Mouse (Mus musculus): ENCODE data around the gene Kmt2d. TPM values are rescaled to one million over a fixed set of nuclear protein-coding genes. Genes with fewer than 3 reads are reported as not detected.
A peak's percentile ranks its signal among the peaks of the same experiment; 100 is the strongest.

Gene Kmt2d
- polyA plus RNA-seq, 1 experiment: 11.9 TPM

DNA sequence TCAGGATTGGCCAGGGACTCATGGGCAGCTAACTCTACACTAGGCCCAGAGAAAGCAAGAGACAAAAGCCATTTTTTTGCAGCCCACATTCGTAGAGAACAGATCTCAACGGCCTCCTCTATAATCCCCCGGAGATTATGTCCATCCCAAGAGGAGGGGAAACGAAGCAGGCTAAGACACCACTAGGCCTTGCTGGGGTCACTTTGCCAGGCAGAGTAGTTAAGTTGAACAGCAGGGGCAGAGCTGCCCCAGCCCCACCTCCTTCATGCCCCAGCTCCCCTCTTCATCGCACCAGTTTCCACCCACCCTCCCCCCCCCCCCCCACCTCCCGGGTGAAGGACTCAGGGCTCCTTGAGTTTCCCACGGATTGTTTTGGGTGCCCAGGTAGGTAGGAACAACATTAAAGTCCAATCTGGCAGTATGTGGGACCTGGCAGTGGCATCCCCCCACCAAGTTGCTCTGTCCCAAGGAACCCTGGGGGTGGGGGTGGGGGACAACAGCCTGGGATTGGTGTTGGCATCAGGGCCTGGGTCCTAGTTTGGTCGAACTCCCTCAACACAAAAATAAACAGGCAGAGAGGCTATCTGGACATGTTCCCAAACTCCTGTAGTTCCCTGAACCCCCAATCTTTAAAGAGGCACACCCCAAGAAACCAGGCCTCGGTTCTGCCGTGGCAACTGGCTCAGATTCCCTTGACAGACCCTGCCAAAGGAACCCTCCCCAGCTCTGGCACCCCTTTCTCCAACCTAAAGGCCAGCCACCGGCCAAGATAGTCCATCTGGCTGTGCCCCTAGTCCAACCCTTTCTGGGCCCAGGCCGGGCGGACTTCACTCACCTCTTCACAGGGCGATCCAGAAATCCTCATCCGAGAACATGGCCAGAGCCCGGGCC lies 580 bp downstream of the Kmt2d start:
- Histone ChIP-seq H3K36me3 (replicated peaks; ENCODE audit: low read length) (peaks cover 30% of the 10 kb centered on the region), H3K27me3 (replicated peaks) (no peaks in the 10 kb centered on the region), H3K9me3 (no peaks in the 10 kb centered on the region), H3K4me3 (replicated peaks) (peak overlapping the region; percentile 97), H3K4me1 (peaks cover 58% of the 10 kb centered on the region)
- TF ChIP-seq FLI1 (IDR thresholded peaks at IDR 0.05; ENCODE audit: low read length): no peak

DNA sequence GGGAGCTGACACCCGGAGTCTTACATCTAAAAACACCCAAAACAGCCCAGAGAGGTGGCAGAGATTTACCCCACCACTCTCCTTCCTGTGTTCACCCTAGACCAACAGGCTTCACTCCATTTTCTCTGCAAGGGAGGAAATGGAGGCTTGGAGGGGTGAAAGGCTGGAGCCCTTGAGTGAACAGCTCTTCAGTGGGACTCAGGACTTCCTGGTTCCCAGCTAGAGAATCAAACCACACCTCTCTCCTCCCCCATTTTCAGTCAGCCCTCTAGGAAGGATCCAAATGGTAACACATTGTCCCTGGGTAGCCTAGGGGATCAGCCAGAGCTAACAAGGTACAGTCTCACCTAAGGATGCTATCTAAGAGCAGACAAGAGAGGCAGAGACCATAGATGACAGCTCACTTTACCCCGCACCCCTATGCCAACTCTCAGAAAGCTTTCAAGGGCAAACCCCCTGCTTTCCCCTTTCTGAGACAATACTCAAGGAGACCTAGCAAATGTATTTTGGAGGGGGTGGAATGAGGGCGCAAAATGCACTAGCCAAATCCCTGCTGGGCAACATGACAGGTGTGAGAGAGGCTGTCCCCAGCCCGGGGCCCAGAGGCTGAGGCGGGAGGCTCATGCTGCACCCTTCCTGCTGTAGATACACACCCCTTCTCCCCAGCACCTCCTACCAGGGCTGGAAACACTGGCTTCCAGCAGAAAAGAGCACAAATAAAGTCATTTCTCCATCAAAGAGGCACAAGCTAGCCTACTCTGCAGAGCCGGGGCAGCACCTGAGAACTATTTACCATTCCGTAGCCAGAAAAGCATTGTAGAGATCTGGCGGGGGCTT lies 1.4 kb downstream of the Kmt2d start:
- peaks cover 38% of the 10 kb centered on the region for H3K36me3 ChIP-seq (replicated peaks; ENCODE audit: low read length)
- no peaks in the 10 kb centered on the region for H3K9me3 ChIP-seq
- peak overlapping the region; percentile 97 for H3K4me3 ChIP-seq (replicated peaks)
- H3K4me1 ChIP-seq: peaks cover 58% of the 10 kb centered on the region
- TF ChIP-seq FLI1 (IDR thresholded peaks at IDR 0.05; ENCODE audit: low read length) (no peak), GATA1 (IDR thresholded peaks at IDR 0.05; ENCODE audit: borderline replicate concordance, low read length) (no peak)
- H3K27me3 ChIP-seq (replicated peaks): no peaks in the 10 kb centered on the region

DNA sequence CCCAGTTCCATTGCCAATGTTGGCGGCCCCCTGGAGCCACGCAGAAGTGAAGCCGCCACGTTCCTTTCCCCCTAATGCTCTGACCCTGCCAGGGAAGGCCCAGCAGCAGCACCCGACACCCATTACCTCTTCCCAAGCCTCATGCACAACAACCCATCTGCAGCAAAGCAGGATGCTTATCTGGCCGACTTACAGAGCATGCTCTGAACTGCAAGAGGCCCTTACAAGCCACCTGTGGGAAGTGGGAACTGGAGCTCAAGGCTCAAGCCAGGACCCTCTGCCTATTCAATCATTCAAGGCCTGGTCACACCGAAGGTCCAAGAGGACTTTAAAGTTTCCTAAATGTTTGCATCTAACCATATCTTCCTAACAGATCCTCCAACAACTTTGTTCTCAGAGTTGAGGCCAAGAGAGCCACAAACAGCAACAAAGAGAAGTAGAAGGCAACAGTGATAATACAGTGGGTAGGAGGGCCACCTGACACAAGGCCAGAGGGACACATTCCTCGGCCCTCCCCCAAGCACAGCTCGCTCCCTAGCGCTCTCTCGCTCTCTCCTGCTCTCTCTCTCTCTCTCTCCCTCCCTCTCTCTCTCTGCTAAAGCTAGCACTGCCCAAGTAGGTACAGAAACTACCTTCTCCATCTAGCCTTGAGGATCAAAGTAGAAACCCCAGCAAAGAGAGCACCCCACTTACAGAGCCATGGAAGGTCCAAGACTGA lies 2.5 kb downstream of the Kmt2d start:
- H3K4me1 ChIP-seq: peaks cover 58% of the 10 kb centered on the region
- peaks cover 49% of the 10 kb centered on the region for H3K36me3 ChIP-seq (replicated peaks; ENCODE audit: low read length)
- TF ChIP-seq FLI1 (IDR thresholded peaks at IDR 0.05; ENCODE audit: low read length) (no peak), GATA1 (IDR thresholded peaks at IDR 0.05; ENCODE audit: borderline replicate concordance, low read length) (no peak)
- H3K9me3 ChIP-seq: no peaks in the 10 kb centered on the region
- no peaks in the 10 kb centered on the region for H3K27me3 ChIP-seq (replicated peaks)
- H3K4me3 ChIP-seq (replicated peaks): peak overlapping the region; percentile 97

DNA sequence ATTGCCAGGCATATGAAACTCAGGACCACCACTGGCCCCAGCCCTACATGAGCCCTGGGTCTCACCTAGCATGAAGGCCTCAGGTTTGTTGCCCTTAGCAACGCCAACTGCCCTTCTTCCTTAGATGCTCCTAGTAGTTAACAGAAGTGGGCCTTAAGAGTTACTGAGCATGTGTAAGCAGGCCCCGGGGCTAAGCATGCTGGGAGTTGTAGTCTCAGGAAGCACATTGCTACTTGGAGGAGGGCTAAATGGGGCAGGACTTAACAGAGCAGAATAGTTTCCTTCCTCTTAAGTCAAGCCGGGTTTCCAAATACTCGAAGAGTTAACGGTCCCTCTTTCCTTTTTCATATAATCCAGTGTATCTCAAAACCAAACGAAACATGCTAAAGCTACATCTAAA lies 3.7 kb downstream of the Kmt2d start:
- H3K4me3 ChIP-seq (replicated peaks): peak overlapping the region; percentile 97
- peaks cover 50% of the 10 kb centered on the region for H3K4me1 ChIP-seq
- no peaks in the 10 kb centered on the region for H3K27me3 ChIP-seq (replicated peaks)
- TF ChIP-seq GATA1 (IDR thresholded peaks at IDR 0.05; ENCODE audit: borderline replicate concordance, low read length) (no peak), FLI1 (IDR thresholded peaks at IDR 0.05; ENCODE audit: low read length) (no peak)
- H3K9me3 ChIP-seq: no peaks in the 10 kb centered on the region
- peaks cover 61% of the 10 kb centered on the region for H3K36me3 ChIP-seq (replicated peaks; ENCODE audit: low read length)

DNA sequence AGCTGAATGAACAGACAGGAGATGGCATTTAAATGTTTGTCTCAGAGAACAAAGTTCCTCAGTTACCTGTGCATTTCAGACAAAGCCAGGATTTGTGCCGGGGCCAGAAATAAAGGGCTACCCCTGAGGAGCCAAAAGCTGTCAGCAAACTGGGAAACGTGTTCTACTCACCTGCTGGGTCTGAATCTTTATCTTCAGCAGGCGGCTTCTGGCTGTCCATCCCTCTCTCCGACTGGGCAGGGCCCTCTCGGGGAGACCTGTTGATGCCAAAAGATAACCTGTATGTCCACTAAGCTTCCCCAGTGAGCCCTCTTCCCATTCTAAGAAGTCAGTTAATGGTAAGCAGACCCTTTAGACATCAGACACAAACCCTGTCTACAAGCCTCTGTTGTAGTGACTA lies 4.5 kb downstream of the Kmt2d start:
- H3K27me3 ChIP-seq (replicated peaks): no peaks in the 10 kb centered on the region
- peaks cover 69% of the 10 kb centered on the region for H3K36me3 ChIP-seq (replicated peaks; ENCODE audit: low read length)
- no peaks in the 10 kb centered on the region for H3K9me3 ChIP-seq
- H3K4me3 ChIP-seq (replicated peaks): no peak overlapping the region
- H3K4me1 ChIP-seq: peaks cover 50% of the 10 kb centered on the region
- TF ChIP-seq GATA1 (IDR thresholded peaks at IDR 0.05; ENCODE audit: borderline replicate concordance, low read length) (no peak), FLI1 (IDR thresholded peaks at IDR 0.05; ENCODE audit: low read length) (no peak)

DNA sequence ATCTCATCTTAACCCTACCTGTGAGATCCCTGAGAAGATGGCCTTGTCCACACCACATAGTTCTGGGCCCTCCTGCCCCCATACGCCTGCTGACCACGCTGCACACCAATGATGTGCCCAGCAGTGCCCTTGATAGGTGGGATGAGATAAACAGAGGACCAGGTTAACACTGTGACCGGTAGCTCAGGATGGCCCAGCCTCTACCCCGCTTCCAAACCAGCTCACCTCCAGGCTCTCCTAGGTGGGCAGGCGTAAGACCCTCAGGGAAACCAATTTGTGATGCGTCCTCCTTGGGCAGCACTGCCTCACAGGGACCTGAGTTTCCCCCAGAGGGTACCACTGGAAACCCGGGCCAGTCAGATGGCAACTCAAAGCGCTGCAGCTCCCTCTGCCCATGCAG lies 5.2 kb downstream of the Kmt2d start:
- H3K9me3 ChIP-seq: no peaks in the 10 kb centered on the region
- peaks cover 50% of the 10 kb centered on the region for H3K4me1 ChIP-seq
- no peaks in the 10 kb centered on the region for H3K27me3 ChIP-seq (replicated peaks)
- TF ChIP-seq FLI1 (IDR thresholded peaks at IDR 0.05; ENCODE audit: low read length) (no peak), GATA1 (IDR thresholded peaks at IDR 0.05; ENCODE audit: borderline replicate concordance, low read length) (no peak)
- H3K36me3 ChIP-seq (replicated peaks; ENCODE audit: low read length): peaks cover 76% of the 10 kb centered on the region
- H3K4me3 ChIP-seq (replicated peaks): peak overlapping the region; percentile 19

DNA sequence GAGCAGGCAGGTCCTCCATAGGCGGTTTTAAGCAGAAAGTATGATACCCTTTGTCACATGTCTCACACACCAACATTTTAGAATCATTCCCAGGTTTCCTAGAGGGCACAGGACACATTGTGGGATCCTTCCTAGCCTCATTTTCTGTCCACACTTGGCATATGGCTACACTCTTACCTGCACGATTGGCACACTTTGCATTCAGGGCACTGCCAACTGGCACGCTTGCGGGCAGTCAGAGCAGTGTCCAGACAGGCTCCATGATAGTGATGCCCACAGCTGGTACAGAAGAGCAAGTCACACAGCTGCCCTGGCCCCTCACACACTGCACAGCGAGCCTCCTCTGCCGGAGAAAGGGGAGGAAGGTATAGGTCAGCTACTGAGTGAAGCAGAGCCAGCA lies 6.1 kb downstream of the Kmt2d start:
- no peaks in the 10 kb centered on the region for H3K27me3 ChIP-seq (replicated peaks)
- no peak overlapping the region for H3K4me3 ChIP-seq (replicated peaks)
- TF ChIP-seq FLI1 (IDR thresholded peaks at IDR 0.05; ENCODE audit: low read length) (no peak), GATA1 (IDR thresholded peaks at IDR 0.05; ENCODE audit: borderline replicate concordance, low read length) (no peak)
- H3K9me3 ChIP-seq: no peaks in the 10 kb centered on the region
- H3K36me3 ChIP-seq (replicated peaks; ENCODE audit: low read length): peaks cover 85% of the 10 kb centered on the region
- H3K4me1 ChIP-seq: peaks cover 51% of the 10 kb centered on the region

DNA sequence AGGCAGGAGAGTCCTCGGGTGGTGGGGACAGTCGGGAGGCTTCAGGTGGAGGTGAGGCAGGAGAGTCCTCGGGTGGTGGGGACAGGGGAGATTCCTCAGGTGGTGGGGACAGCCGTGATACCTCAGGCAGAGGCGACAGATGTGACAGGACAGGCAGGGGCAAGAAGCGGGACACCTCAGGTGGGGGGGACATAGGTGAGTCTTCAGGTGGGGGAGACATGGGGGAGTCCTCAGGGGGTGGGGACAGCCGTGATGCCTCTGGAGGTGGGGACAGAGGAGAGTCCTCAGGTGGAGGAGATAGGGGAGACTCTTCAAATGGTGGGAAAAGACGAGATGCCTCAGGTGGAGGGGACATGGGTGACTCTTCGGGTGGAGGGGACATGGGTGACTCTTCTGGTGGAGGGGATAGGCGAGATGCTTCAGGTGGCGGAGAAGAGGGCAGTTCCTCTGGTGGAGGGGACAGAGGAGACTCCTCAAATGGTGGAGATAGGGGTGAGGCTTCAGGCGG lies 7.5 kb downstream of the Kmt2d start:
- TF ChIP-seq GATA1 (IDR thresholded peaks at IDR 0.05; ENCODE audit: borderline replicate concordance, low read length) (no peak), FLI1 (IDR thresholded peaks at IDR 0.05; ENCODE audit: low read length) (no peak)
- Histone ChIP-seq H3K4me1 (peaks cover 37% of the 10 kb centered on the region), H3K36me3 (replicated peaks; ENCODE audit: low read length) (peaks cover 95% of the 10 kb centered on the region)

DNA sequence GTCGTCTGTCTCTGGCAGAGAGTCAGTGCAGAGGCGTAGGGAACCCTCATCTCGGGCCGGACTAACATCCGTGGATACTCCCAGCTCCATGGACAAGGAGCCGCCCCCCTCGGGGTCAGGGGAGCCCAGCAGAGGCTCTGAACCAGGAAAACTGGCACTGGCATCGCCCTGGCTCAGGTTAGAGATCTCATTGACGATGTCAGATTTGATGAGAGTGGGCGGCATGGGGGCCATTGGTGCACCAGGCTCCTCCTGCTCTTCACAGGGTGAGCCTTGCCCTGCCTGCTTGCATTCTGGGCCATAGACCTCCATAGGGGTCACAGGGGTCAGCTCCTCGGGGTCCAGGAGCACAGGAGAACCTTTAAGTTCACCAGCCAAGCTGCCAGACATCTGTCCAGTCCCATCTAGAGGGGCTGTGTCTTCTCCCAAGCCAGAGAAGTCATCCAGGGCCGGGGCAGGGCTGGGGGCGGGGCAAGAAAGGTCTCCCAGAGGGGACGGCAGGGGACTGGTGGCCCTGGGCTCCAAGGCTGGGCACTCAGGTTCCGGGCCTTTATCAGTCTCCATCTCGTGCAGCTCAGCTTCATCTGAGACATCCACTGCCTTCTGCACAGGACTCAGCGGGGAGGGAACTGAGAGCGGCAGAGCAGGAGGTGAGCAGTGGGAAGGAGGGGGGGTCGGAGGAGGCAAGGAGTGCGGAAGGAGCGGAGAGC lies 9.1 kb downstream of the Kmt2d start:
- TF ChIP-seq FLI1 (IDR thresholded peaks at IDR 0.05; ENCODE audit: low read length) (no peak), GATA1 (IDR thresholded peaks at IDR 0.05; ENCODE audit: borderline replicate concordance, low read length) (no peak)
- Histone ChIP-seq H3K36me3 (replicated peaks; ENCODE audit: low read length) (peaks cover 100% of the 10 kb centered on the region), H3K27me3 (replicated peaks) (no peaks in the 10 kb centered on the region), H3K4me3 (replicated peaks) (no peak overlapping the region), H3K9me3 (no peaks in the 10 kb centered on the region), H3K4me1 (peaks cover 20% of the 10 kb centered on the region)

More for the DNA sequence above, 7.5 kb downstream of the Kmt2d start:
- Histone ChIP-seq H3K4me3 (replicated peaks) (no peak overlapping the region), H3K27me3 (replicated peaks) (no peaks in the 10 kb centered on the region), H3K9me3 (no peaks in the 10 kb centered on the region)

All from megakaryocyte, embryonic 14.5 days (primary cell).